ENCODE assay signal across 8 mouse cellular contexts in genomic region chr4:133301802-133302201, GRCm38 (mm10). TPM values are rescaled to one million over a fixed set of nuclear protein-coding genes. Genes with fewer than 3 reads are reported as not detected.
DNase-seq lines count a peak whose midpoint lies in the region; ATAC-seq and TF ChIP-seq lines count a peak whose summit lies in the region.

No protein-coding gene starts in this region.

- no peak for TF ChIP-seq POLR2A in bone marrow, adult 2 months (IDR thresholded peaks at IDR 0.05; ENCODE audit: borderline replicate concordance, control insufficient read depth, low read depth, low read length)
- no peak for TF ChIP-seq POLR2A in limb, embryonic 14.5 days (IDR thresholded peaks at IDR 0.05; ENCODE audit: borderline replicate concordance, extremely low read depth, insufficient read depth, insufficient read length)

- peak; percentile 82 for TF ChIP-seq CTCF in bone marrow, adult 2 months (IDR thresholded peaks at IDR 0.05; ENCODE audit: control insufficient read depth, insufficient read depth, low read length)

- H3K27me3 ChIP-seq in hindbrain, embryonic 14.5 days (ENCODE audit: control insufficient read depth, insufficient read depth, low read length): no peaks in the 10 kb centered on the region
- no peaks in the 10 kb centered on the region for H3K27me3 ChIP-seq in limb, embryonic 14.5 days (ENCODE audit: control insufficient read depth, insufficient read depth, low read length)
- H3K27me3 ChIP-seq in neural tube, embryonic 13.5 days: no peaks in the 10 kb centered on the region

- peak; percentile 53 for DNase-seq in ovary, postnatal 10 days (ENCODE audit: low spot score)
- no peak for DNase-seq in ovary, adult 18-20 months (ENCODE audit: low spot score)
- DNase-seq in hindbrain, embryonic 14.5 days (ENCODE audit: low spot score): peak; percentile 82
- peak; percentile 80 for DNase-seq in limb, embryonic 14.5 days (ENCODE audit: low spot score)
- peak; percentile 70 for DNase-seq in urinary bladder, postnatal 14 days (ENCODE audit: low spot score)

- H3K4me1 ChIP-seq in bone marrow, adult 2 months (ENCODE audit: control insufficient read depth, insufficient read depth, low read length): no peaks in the 10 kb centered on the region
- H3K4me1 ChIP-seq in hindbrain, embryonic 14.5 days (replicated peaks; ENCODE audit: control insufficient read depth, insufficient read depth, low read length): peaks cover 13% of the 10 kb centered on the region
- H3K4me1 ChIP-seq in limb, embryonic 14.5 days (ENCODE audit: control insufficient read depth, insufficient read depth, low read length): peaks cover 7% of the 10 kb centered on the region; the same call in 1 of the 2 replicates
- peaks cover 31% of the 10 kb centered on the region for H3K4me1 ChIP-seq in neural tube, embryonic 13.5 days (replicated peaks)

- no peak overlapping the region for H3K9ac ChIP-seq in hindbrain, embryonic 14.5 days
- H3K9ac ChIP-seq in limb, embryonic 14.5 days (ENCODE audit: low read depth, low read length, severe bottlenecking): no peak overlapping the region
- H3K9ac ChIP-seq in neural tube, embryonic 13.5 days: peak overlapping the region; percentile 41; the same call in 1 of the 2 replicates

- no peak overlapping the region for H3K27ac ChIP-seq in bone marrow, adult 2 months (ENCODE audit: control insufficient read depth, insufficient read depth, low read depth, low read length, poor library complexity)
- H3K27ac ChIP-seq in hindbrain, embryonic 14.5 days: no peak overlapping the region
- H3K27ac ChIP-seq in limb, embryonic 14.5 days (replicated peaks; ENCODE audit: low read depth, low read length): no peak overlapping the region
- H3K27ac ChIP-seq in neural tube, embryonic 13.5 days (replicated peaks): 0 out of 2 replicates have a peak overlapping the region, but pooled peaks have one; percentile 7

- H3K4me2 ChIP-seq in hindbrain, embryonic 14.5 days (replicated peaks): no peak overlapping the region
- no peak overlapping the region for H3K4me2 ChIP-seq in limb, embryonic 14.5 days (replicated peaks; ENCODE audit: low read depth, low read length, severe bottlenecking)
- no peak overlapping the region for H3K4me2 ChIP-seq in neural tube, embryonic 13.5 days

- WGBS in bone marrow, adult 2 months: 30% methylated on average over 4 of the region's 4 CpGs
- 22% methylated on average over 4 of the region's 4 CpGs for WGBS in hindbrain, embryonic 14.5 days
- WGBS in limb, embryonic 14.5 days: 23% methylated on average over 4 of the region's 4 CpGs
- 24% methylated on average over 4 of the region's 4 CpGs for WGBS in neural tube, embryonic 13.5 days

- H3K4me3 ChIP-seq in bone marrow, adult 2 months (replicated peaks; ENCODE audit: control insufficient read depth, low read depth, low read length): no peak overlapping the region
- no peak overlapping the region for H3K4me3 ChIP-seq in hindbrain, embryonic 14.5 days (replicated peaks; ENCODE audit: low read length)
- no peak overlapping the region for H3K4me3 ChIP-seq in limb, embryonic 14.5 days (replicated peaks; ENCODE audit: low read length)
- H3K4me3 ChIP-seq in neural tube, embryonic 13.5 days: no peak overlapping the region

- no peaks in the 10 kb centered on the region for H3K9me3 ChIP-seq in hindbrain, embryonic 14.5 days (ENCODE audit: control insufficient read depth, low read length)
- H3K9me3 ChIP-seq in limb, embryonic 14.5 days (ENCODE audit: control insufficient read depth, low read length): no peaks in the 10 kb centered on the region
- no peaks in the 10 kb centered on the region for H3K9me3 ChIP-seq in neural tube, embryonic 13.5 days

- ATAC-seq in erythroblast, adult 5-6 weeks (replicated peaks; ENCODE audit: low FRiP score, poor library complexity, severe bottlenecking): peak; percentile 69
- ATAC-seq in hindbrain, embryonic 14.5 days (ENCODE audit: low FRiP score): no peak
- no peak for ATAC-seq in limb, embryonic 14.5 days (ENCODE audit: low FRiP score, low read depth)
- no peak for ATAC-seq in neural tube, embryonic 13.5 days (ENCODE audit: low read depth)

- H3K36me3 ChIP-seq in hindbrain, embryonic 14.5 days (replicated peaks; ENCODE audit: control insufficient read depth, insufficient read depth): peaks cover 44% of the 10 kb centered on the region
- peaks cover 60% of the 10 kb centered on the region for H3K36me3 ChIP-seq in limb, embryonic 14.5 days (ENCODE audit: control insufficient read depth, insufficient read depth, low read length)
- peaks cover 51% of the 10 kb centered on the region for H3K36me3 ChIP-seq in neural tube, embryonic 13.5 days

RNA-seq across cellular contexts. Expression of gene Tmem222, which starts 24.2 kb away (rescaled TPM):
- polyA plus RNA-seq in bone marrow, adult 2 months (2011; ENCODE audit: insufficient read depth, insufficient read length, low replicate concordance, missing spikeins): 32.6 and 38.4 TPM in 2 replicates
- 9.8 and 22.3 TPM in 2 replicates for total RNA-seq in erythroblast, adult 5-6 weeks (2015; ENCODE audit: low replicate concordance)
- 1.5 and 6.7 TPM in 2 replicates for total RNA-seq in erythroblast, adult 5-6 weeks (2017; ENCODE audit: low replicate concordance)
- polyA plus RNA-seq in hindbrain, embryonic 14.5 days (2014; fragmentation: Nextera tagmentation; extraction: Ambion mirVana): 119 and 121 TPM in 2 replicates
- polyA plus RNA-seq in limb, embryonic 14.5 days (2012; rRNA removed): 101 and 119 TPM in 2 replicates
- 81.6 and 84.1 TPM in 2 replicates for polyA plus RNA-seq in limb, embryonic 14.5 days (2014; fragmentation: Nextera tagmentation; extraction: Ambion mirVana)
- 98.0 and 104 TPM in 2 replicates for polyA plus RNA-seq in neural tube, embryonic 13.5 days (2015; fragmentation: Nextera tagmentation; extraction: Ambion mirVana)

RNA-seq across cellular contexts. Expression of gene Sytl1, which starts 38.9 kb away (rescaled TPM):
- 3.1 and 3.2 TPM in 2 replicates for polyA plus RNA-seq in bone marrow, adult 2 months (2011; ENCODE audit: insufficient read depth, insufficient read length, low replicate concordance, missing spikeins)
- total RNA-seq in erythroblast, adult 5-6 weeks (2015; ENCODE audit: low replicate concordance): 0.96 and 1.0 TPM in 2 replicates
- 0.28 and 1.4 TPM in 2 replicates for total RNA-seq in erythroblast, adult 5-6 weeks (2017; ENCODE audit: low replicate concordance)
- polyA plus RNA-seq in hindbrain, embryonic 14.5 days (2014; fragmentation: Nextera tagmentation; extraction: Ambion mirVana): 0.26 and 0.43 TPM in 2 replicates
- 14.3 and 15.7 TPM in 2 replicates for polyA plus RNA-seq in limb, embryonic 14.5 days (2012; rRNA removed)
- polyA plus RNA-seq in limb, embryonic 14.5 days (2014; fragmentation: Nextera tagmentation; extraction: Ambion mirVana): 17.9 and 23.3 TPM in 2 replicates
- polyA plus RNA-seq in neural tube, embryonic 13.5 days (2015; fragmentation: Nextera tagmentation; extraction: Ambion mirVana): 0.25 and 0.28 TPM in 2 replicates

RNA-seq across cellular contexts. Expression of gene Wdtc1, which starts 51.5 kb away (rescaled TPM):
- 9.5 and 14.6 TPM in 2 replicates for polyA plus RNA-seq in bone marrow, adult 2 months (2011; ENCODE audit: insufficient read depth, insufficient read length, low replicate concordance, missing spikeins)
- total RNA-seq in erythroblast, adult 5-6 weeks (2015; ENCODE audit: low replicate concordance): 8.6 and 9.6 TPM in 2 replicates
- total RNA-seq in erythroblast, adult 5-6 weeks (2017; ENCODE audit: low replicate concordance): 8.4 and 18.3 TPM in 2 replicates
- polyA plus RNA-seq in hindbrain, embryonic 14.5 days (2014; fragmentation: Nextera tagmentation; extraction: Ambion mirVana): 25.6 and 27.0 TPM in 2 replicates
- polyA plus RNA-seq in limb, embryonic 14.5 days (2012; rRNA removed): 27.8 and 35.9 TPM in 2 replicates
- 17.6 and 18.6 TPM in 2 replicates for polyA plus RNA-seq in limb, embryonic 14.5 days (2014; fragmentation: Nextera tagmentation; extraction: Ambion mirVana)
- 21.9 and 24.3 TPM in 2 replicates for polyA plus RNA-seq in neural tube, embryonic 13.5 days (2015; fragmentation: Nextera tagmentation; extraction: Ambion mirVana)
